Mouse (Mus musculus) CH12.LX (cell line): Measurements from ENCODE around the gene Capn1. TPM values are rescaled to one million over a fixed set of nuclear protein-coding genes. Genes with fewer than 3 reads are reported as not detected.

Experiments used
- DNase-seq: peaks from one replicate; pipeline ENCODE4 v3.0.0-alpha.2; 2013; ENCODE audit errors: extremely low read depth
- H3K27ac ChIP-seq: 2 replicates; pipeline ENCODE4 v1.5.1; 2012; ENCODE audit warnings: low read depth, mild to moderate bottlenecking, control low read depth, moderate library complexity; ENCODE audit not compliant: insufficient read depth
- H3K27me3 ChIP-seq: replicated peaks from 2 replicates; pipeline ENCODE3; 2012; ENCODE audit warnings: inconsistent platforms
- H3K36me3 ChIP-seq, 2 experiments: replicated peaks in 1 of 2; 2 replicates each; pipeline versions ENCODE3 to v1.6.1; 2012; ENCODE audit warnings: inconsistent platforms in 1 of 2, low read length in 1 of 2, mild to moderate bottlenecking in 1 of 2, mixed read lengths in 1 of 2, moderate library complexity in 1 of 2; ENCODE audit not compliant: control insufficient read depth in 1 of 2, insufficient read depth in 1 of 2
- H3K4me1 ChIP-seq, 2 experiments: 2 replicates each; pipeline ENCODE4 v1.6.1; 2012; ENCODE audit warnings: inconsistent platforms in 1 of 2, moderate library complexity in 1 of 2; ENCODE audit not compliant: insufficient read depth in 2 of 2, control insufficient read depth in 1 of 2
- H3K4me2 ChIP-seq: 2 replicates; pipeline ENCODE4 v1.6.1; 2012; ENCODE audit warnings: low read depth, mild to moderate bottlenecking, control low read depth; ENCODE audit not compliant: poor library complexity, insufficient read depth, severe bottlenecking
- H3K4me3 ChIP-seq, 3 experiments: fragments of 150-350 bp in 1 of 3; sonication (generic) in 1 of 3; replicated peaks in 1 of 3; 2 replicates each; pipeline versions ENCODE3 to v1.5.1; 2011 to 2012; ENCODE audit warnings: low read depth in 2 of 3, low read length in 2 of 3, mild to moderate bottlenecking in 2 of 3, moderate library complexity in 2 of 3, control low read depth in 1 of 3, improper control_type of control experiment in 1 of 3, inconsistent platforms in 1 of 3, mixed read lengths in 1 of 3; ENCODE audit not compliant: poor library complexity in 1 of 3
- H3K79me2 ChIP-seq: replicated peaks from 2 replicates; pipeline ENCODE4 v1.6.1; 2012; ENCODE audit warnings: mild to moderate bottlenecking, moderate library complexity; ENCODE audit not compliant: control insufficient read depth, poor library complexity, insufficient read depth, severe bottlenecking; ENCODE audit errors: extremely low read depth
- H3K9ac ChIP-seq: 2 replicates; pipeline ENCODE4 v1.6.1; 2012; ENCODE audit warnings: low read depth, mild to moderate bottlenecking, control low read depth, moderate library complexity; ENCODE audit not compliant: insufficient read depth
- H3K9me3 ChIP-seq: replicated peaks from 2 replicates; pipeline ENCODE3; 2012; ENCODE audit warnings: low read length, inconsistent platforms, mixed read lengths
- EP300 ChIP-seq: IDR thresholded peaks from 2 replicates; pipeline ENCODE4 v1.6.1; 2011; ENCODE audit warnings: low read length, improper control_type of control experiment
- GABPA ChIP-seq: IDR thresholded peaks from 2 replicates; pipeline ENCODE4 v1.6.1; 2012; ENCODE audit warnings: low read depth, low read length, improper control_type of control experiment, inconsistent platforms; ENCODE audit not compliant: insufficient replicate concordance
- JUN ChIP-seq: IDR thresholded peaks from 2 replicates; pipeline ENCODE4 v1.6.1; 2011; ENCODE audit warnings: low read depth, mild to moderate bottlenecking, low read length, improper control_type of control experiment, moderate library complexity; ENCODE audit not compliant: insufficient read depth
- JUND ChIP-seq: conservative IDR thresholded peaks from 2 replicates; pipeline ENCODE4 v1.6.1; 2011; ENCODE audit warnings: low read depth, low read length, improper control_type of control experiment
- MAX ChIP-seq: IDR thresholded peaks from 2 replicates; pipeline ENCODE4 v1.6.1; 2011; ENCODE audit warnings: low read length, improper control_type of control experiment
- MEF2A ChIP-seq: IDR thresholded peaks from 2 replicates; pipeline ENCODE4 v1.6.1; 2014; ENCODE audit warnings: low read depth, mild to moderate bottlenecking, inconsistent platforms, low read length, improper control_type of control experiment, borderline replicate concordance
- MXI1 ChIP-seq: IDR thresholded peaks from 2 replicates; pipeline ENCODE4 v1.6.1; 2011; ENCODE audit warnings: mild to moderate bottlenecking, low read depth, low read length, improper control_type of control experiment
- PAX5 ChIP-seq: IDR thresholded peaks from 2 replicates; pipeline ENCODE4 v1.6.1; 2012; ENCODE audit warnings: low read length, inconsistent platforms, mixed read lengths
- RAD21 ChIP-seq: IDR thresholded peaks from 2 replicates; pipeline ENCODE4 v1.6.1; 2011; ENCODE audit warnings: low read depth, mild to moderate bottlenecking, low read length, improper control_type of control experiment, moderate library complexity
- RCOR1 ChIP-seq: conservative IDR thresholded peaks from 2 replicates; pipeline ENCODE4 v1.6.1; 2012; ENCODE audit warnings: low read depth, mild to moderate bottlenecking, inconsistent platforms, low read length, improper control_type of control experiment
- TBP ChIP-seq: conservative IDR thresholded peaks from 2 replicates; pipeline ENCODE4 v1.6.1; 2011; ENCODE audit warnings: low read depth, low read length, improper control_type of control experiment
- TCF12 ChIP-seq: IDR thresholded peaks from 2 replicates; pipeline ENCODE4 v1.6.1; 2014; ENCODE audit warnings: low read depth, mild to moderate bottlenecking, inconsistent platforms, low read length, improper control_type of control experiment
- USF1 ChIP-seq: IDR thresholded peaks from 2 replicates; pipeline ENCODE4 v1.6.1; 2014; ENCODE audit warnings: low read depth, mild to moderate bottlenecking, inconsistent platforms, low read length, improper control_type of control experiment
- dilution Hi-C: fragments of 300-500 bp; cut with MboI; formaldehyde crosslinking; loops from 2 replicates; pipeline ENCODE4 v1.14.3; 2020; ENCODE audit warnings: low sequenced_read_pairs; ENCODE audit not compliant: extremely low pct_unique_long_range_greater_than_20kb, extremely low pct_ligation_motif_present
- in situ Hi-C: fragments of 300-500 bp; cut with MboI; formaldehyde crosslinking; loops from 3 replicates; pipeline ENCODE4 v1.14.3; 2019; ENCODE audit warnings: low sequenced_read_pairs, low pct_ligation_motif_present, low pct_unique_long_range_greater_than_20kb, mixed read lengths
- polyA plus RNA-seq: library from polyadenylated mRNA; unstranded; fragments of >175 nt; gene quantifications from 2 replicates; pipeline ENCODE4 v1.2.1, GENCODE M21; 2012; ENCODE audit warnings: low read depth; ENCODE audit not compliant: insufficient read length
- total RNA-seq, 2 experiments: library from RNA; depleted of rRNA; stranded (reverse); fragments of 300-350 nt in 1 of 2; fragments of >200 nt in 1 of 2; gene quantifications; 2 replicates each; pipeline ENCODE4 v1.2.3; 2012 to 2014

The Capn1 gene
- total and polyA plus RNA-seq, 3 experiments = 20.0 to 42.9 (median 40.2) TPM

- no peaks in the 10 kb centered on the region for H3K9me3 ChIP-seq
- dilution Hi-C loops = no loop called here
Observed at GRCm38 (mm10) chr19:6035966-6036585, 20.4 kb upstream of the Capn1 start.

GRCm38 (mm10) chr19:6030520-6031280 lies 15.0 kb upstream of the Capn1 start:
- dilution Hi-C loops (no loop called here), in situ Hi-C loops (no loop called here)
- H3K27me3 ChIP-seq = peaks cover 3% of the 10 kb centered on the region
- H3K79me2 ChIP-seq = no peaks in the 10 kb centered on the region
- no peaks in the 10 kb centered on the region for H3K36me3 ChIP-seq
- H3K27ac ChIP-seq = no peak overlapping the region
- H3K9me3 ChIP-seq = no peaks in the 10 kb centered on the region
- no peak for DNase-seq
- no peak overlapping the region for H3K9ac ChIP-seq
- no peak overlapping the region for H3K4me2 ChIP-seq
- no peak overlapping the region for H3K4me3 ChIP-seq
- TF ChIP-seq RAD21 = no peak
- H3K4me1 ChIP-seq = no peaks in the 10 kb centered on the region

More at GRCm38 (mm10) chr19:6035966-6036585, 20.4 kb upstream of the Capn1 start:
- in situ Hi-C loops = no loop called here
- no peak for TF ChIP-seq PAX5
- TF ChIP-seq MAX = no peak
- TF ChIP-seq JUN = no peak
- no peak for TF ChIP-seq MXI1
- no peak for TF ChIP-seq RAD21
- no peak for TF ChIP-seq MEF2A
- TF ChIP-seq RCOR1 = no peak
- no peak for TF ChIP-seq JUND
- TF ChIP-seq TBP = no peak
- TF ChIP-seq EP300 = no peak
- TF ChIP-seq GABPA = no peak
- no peak for TF ChIP-seq USF1
- TF ChIP-seq TCF12 = no peak
- DNase-seq = no peak
- Histone ChIP-seq H3K79me2 (no peaks in the 10 kb centered on the region), H3K27me3 (no peaks in the 10 kb centered on the region), H3K27ac (no peak overlapping the region), H3K4me1 (peaks cover 0 to 3% of the 10 kb centered on the region in 2 experiments; a peak in 1 of 4 replicates), H3K4me3 (no peak overlapping the region), H3K36me3 (no peaks in the 10 kb centered on the region), H3K9ac (no peak overlapping the region), H3K4me2 (no peak overlapping the region)
